Mouse (Mus musculus) forebrain, embryonic 13.5 days (tissue): ENCODE measurements around the gene Gnaq. TPM values are rescaled to one million over a fixed set of nuclear protein-coding genes. Genes with fewer than 3 reads are reported as not detected.

Experiments used
- ATAC-seq: fragments of 200-750 bp; cut with Nextera tagmentation; 2 replicates; pipeline ENCODE4 v1.8.0; 2017
- H3K27ac ChIP-seq: fragments of 300-500 bp; sonication (generic); 2 replicates; pipeline ENCODE4 v1.5.1; 2015; ENCODE audit warnings: inconsistent platforms, mild to moderate bottlenecking, moderate library complexity
- H3K27me3 ChIP-seq: fragments of 300-500 bp; sonication (generic); 2 replicates; pipeline ENCODE4 v1.6.1; 2015; ENCODE audit warnings: mild to moderate bottlenecking, inconsistent platforms
- H3K36me3 ChIP-seq: fragments of 300-500 bp; sonication (generic); 2 replicates; pipeline ENCODE4 v1.6.1; 2015; ENCODE audit warnings: mild to moderate bottlenecking, inconsistent platforms; ENCODE audit not compliant: poor library complexity, severe bottlenecking
- H3K4me1 ChIP-seq: fragments of 300-500 bp; sonication (generic); 2 replicates; pipeline ENCODE4 v1.6.1; 2015; ENCODE audit warnings: inconsistent platforms
- H3K4me2 ChIP-seq: fragments of 300-500 bp; sonication (generic); 2 replicates; pipeline ENCODE4 v1.6.1; 2015; ENCODE audit warnings: inconsistent platforms, mild to moderate bottlenecking, moderate library complexity
- H3K4me3 ChIP-seq: fragments of 300-500 bp; sonication (generic); 2 replicates; pipeline ENCODE4 v1.5.1; 2015; ENCODE audit warnings: mild to moderate bottlenecking, inconsistent platforms
- H3K9ac ChIP-seq: fragments of 300-500 bp; sonication (generic); 2 replicates; pipeline ENCODE4 v1.6.1; 2015; ENCODE audit warnings: mild to moderate bottlenecking, inconsistent platforms
- H3K9me3 ChIP-seq: fragments of 300-500 bp; sonication (generic); replicated peaks from 2 replicates; pipeline ENCODE4 v1.6.1; 2016; ENCODE audit warnings: inconsistent platforms
- WGBS: fragments of 180-500 bp; shearing (Covaris S2); methylation state at CpG from one replicate; pipeline ENCODE4 v1.1.7; 2015; 5-methylcytosine and 5-hydroxymethylcytosine counted together
- polyA plus RNA-seq: library from polyadenylated mRNA; unstranded; fragments of >200 nt; fragmentation: Nextera tagmentation; extraction: Ambion mirVana; gene quantifications from 2 replicates; pipeline ENCODE4 v1.2.1, GENCODE M21; 2015

Gene Gnaq
- polyA plus RNA-seq, 1 experiment from 2014 or later, result 55.5 TPM

DNA sequence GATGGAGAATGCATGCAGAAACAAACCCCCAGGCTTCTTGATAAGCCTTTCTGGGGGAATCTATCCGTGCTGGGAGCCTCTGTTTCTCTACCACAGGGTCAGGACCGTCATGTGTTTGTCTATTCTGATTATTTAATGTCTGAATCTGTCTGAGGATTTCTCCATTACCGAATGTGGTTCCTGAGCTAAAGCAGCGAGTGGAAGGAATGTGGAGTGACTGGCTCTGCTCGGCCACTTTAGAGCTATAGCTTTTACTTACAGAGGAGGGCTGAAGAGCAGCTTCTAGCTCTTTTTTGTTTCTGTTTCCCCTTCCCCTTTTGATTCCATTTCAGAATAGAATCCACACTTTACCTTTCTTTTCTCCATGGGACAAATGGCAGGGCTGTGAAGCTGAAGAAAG is 43.8 kb downstream of the Gnaq start:
- no peak overlapping the region for H3K27ac ChIP-seq
- H3K4me1 ChIP-seq, result peaks cover 48% of the 10 kb centered on the region
- no peaks in the 10 kb centered on the region for H3K27me3 ChIP-seq
- H3K36me3 ChIP-seq, result no peaks in the 10 kb centered on the region
- 68% methylated on average over 5 of the region's 5 CpGs for WGBS
- H3K4me2 ChIP-seq, result no peak overlapping the region
- no peak overlapping the region for H3K4me3 ChIP-seq
- no peak overlapping the region for H3K9ac ChIP-seq
- H3K9me3 ChIP-seq, result no peaks in the 10 kb centered on the region
- ATAC-seq, result no peak

DNA sequence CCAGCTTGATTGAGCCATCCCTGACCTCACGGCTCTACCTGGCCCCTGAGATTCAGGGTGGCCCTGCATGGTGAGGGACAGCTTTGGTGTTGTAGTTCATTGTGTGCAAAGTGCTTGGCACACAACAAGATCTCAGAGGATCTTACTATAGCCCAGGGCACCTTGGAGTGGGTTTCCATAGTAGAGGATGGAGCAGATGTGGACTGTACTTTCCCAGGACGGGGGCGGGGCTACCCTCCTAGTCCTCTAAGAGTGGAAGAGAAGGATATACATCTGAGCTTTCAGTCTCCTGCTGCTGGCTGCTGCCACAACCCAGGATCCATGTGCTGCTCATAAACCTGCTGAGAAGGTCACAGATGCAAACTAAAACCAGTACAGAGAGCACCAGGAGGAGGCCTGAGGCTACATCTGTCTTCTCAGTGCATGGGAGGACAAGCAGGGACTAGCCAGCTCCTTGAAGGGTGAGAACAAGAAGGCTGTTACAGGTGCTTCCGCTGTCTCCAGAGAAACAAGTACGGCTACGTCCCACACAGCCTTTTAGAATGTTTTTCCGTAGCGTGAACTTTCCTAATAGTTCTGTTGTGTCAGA is 44.6 kb downstream of the Gnaq start:
- ATAC-seq, result no peak
- H3K9me3 ChIP-seq, result no peaks in the 10 kb centered on the region
- no peak overlapping the region for H3K4me3 ChIP-seq
- no peak overlapping the region for H3K4me2 ChIP-seq
- H3K4me1 ChIP-seq, result peaks cover 48% of the 10 kb centered on the region
- H3K36me3 ChIP-seq, result no peaks in the 10 kb centered on the region
- no peak overlapping the region for H3K27ac ChIP-seq
- no peaks in the 10 kb centered on the region for H3K27me3 ChIP-seq
- 93% methylated on average over 8 of the region's 8 CpGs for WGBS
- H3K9ac ChIP-seq, result no peak overlapping the region

DNA sequence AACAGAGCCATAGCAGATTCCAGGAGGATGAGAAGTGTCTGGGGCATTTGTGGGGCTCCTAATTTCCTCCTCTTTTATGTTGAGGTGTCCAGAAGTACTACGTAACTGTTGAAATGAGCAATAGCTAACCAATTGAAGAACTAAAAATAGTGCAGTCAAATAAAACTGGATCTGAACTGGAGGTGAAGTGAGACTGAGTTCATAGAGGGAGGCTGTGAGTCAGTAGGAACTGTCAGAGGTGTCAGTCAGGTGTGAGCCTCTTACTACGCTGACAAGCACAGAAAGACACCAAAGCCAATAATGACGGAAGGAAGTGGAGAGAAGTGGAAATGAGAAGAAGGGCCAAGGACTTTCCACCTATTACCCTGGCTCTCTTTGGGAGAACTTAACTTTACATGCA is 48.6 kb downstream of the Gnaq start:
- peaks cover 45% of the 10 kb centered on the region for H3K4me1 ChIP-seq
- no peak overlapping the region for H3K27ac ChIP-seq
- no peak overlapping the region for H3K9ac ChIP-seq
- WGBS, result 83% methylated on average over 3 of the region's 3 CpGs
- H3K4me3 ChIP-seq, result no peak overlapping the region
- ATAC-seq, result no peak
- H3K4me2 ChIP-seq, result no peak overlapping the region
- no peaks in the 10 kb centered on the region for H3K9me3 ChIP-seq
- H3K27me3 ChIP-seq, result no peaks in the 10 kb centered on the region
- H3K36me3 ChIP-seq, result no peaks in the 10 kb centered on the region

DNA sequence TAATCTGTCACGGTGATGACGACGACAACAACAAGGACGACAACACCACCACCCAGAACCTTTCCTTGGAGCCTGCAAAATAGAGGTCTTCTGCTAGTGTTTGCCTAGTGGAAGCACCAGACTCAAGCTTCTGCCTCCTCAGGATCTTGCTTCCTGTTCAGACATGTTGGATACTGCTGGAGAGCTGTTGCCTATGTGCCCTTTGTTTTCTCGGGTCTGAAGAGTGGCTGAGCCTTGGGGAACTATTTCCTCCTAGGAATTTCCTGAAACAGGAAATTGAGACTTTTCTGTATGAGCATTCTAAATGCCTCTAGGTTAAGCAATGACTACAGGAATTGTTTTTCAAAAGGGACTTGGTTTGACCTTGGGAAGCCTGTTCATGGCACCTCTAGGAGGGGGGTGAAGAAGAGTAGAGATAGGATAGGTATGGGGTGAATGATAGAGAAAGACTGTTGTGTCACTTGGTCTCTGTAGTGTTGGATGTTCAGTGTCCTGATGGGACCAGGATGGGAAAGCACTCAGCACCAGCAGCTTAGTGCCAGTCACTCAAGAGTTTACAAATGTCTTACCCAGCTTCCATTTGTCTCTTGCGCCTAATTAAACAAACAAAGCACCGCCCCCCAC is 49.3 kb downstream of the Gnaq start:
- Histone ChIP-seq H3K27me3 (no peaks in the 10 kb centered on the region), H3K4me1 (peaks cover 40% of the 10 kb centered on the region), H3K4me2 (no peak overlapping the region), H3K36me3 (no peaks in the 10 kb centered on the region), H3K4me3 (no peak overlapping the region), H3K27ac (no peak overlapping the region), H3K9ac (no peak overlapping the region), H3K9me3 (no peaks in the 10 kb centered on the region)
- WGBS, result 90% methylated on average over 7 of the region's 7 CpGs
- ATAC-seq, result no peak

DNA sequence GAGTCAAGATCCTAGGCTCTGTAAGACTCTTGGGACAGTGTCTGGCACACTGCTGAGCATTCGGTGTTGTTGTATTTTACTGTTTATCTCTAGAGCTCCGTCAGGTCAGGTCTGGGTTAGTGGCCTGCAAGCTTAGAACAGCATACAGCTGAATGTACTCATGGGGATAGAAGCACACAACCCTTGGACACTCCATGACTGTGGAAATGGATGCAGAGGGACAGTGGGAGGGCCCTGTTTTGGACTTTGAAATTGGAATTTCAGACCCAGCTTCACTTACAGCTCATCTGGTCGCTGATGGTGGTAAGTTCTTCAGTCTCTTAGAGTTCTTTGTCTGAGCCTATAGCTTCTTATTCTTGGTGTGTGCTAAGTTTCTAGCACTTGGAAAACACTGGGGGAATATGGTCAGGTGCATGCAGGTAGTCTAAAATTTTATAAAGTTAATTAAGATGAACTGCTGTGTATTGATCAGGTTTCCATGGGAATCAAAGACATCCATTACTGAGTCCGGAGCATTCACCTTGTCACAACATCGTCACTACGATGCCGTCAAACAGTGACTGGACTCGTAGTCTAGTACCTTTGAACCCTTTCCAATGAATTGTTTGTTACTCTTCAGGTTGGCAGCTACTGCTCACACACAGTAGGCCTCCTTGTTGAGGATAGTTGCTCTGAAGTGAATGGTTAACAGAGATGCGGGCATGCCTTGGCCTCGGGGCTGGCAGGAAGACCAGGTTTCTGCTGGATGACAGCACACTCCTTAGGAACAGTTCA is 51.1 kb downstream of the Gnaq start:
- H3K4me3 ChIP-seq, result no peak overlapping the region
- peaks cover 38% of the 10 kb centered on the region for H3K4me1 ChIP-seq
- no peak for ATAC-seq

DNA sequence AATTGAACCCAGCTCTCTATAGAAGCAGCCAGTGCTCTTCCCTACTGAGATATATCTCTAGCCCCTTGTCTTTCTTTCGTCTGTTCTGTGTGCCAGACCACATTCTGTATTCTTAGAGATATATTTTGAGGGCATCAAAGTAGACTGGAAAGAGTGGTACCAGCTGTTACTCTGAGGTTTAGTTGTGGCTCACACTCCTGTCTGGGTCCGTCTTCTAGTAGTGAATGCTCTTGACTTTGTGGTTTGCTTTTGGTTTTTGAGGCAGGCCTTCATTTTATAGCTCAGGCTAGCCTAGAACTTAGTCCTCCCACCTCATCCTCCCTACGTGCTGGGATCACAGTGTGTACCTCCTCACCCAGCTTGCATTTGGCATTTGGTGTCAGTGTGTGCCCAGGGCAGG is 54.4 kb downstream of the Gnaq start:
- Histone ChIP-seq H3K4me3 (no peak overlapping the region), H3K4me2 (no peak overlapping the region), H3K27me3 (no peaks in the 10 kb centered on the region), H3K36me3 (no peaks in the 10 kb centered on the region), H3K27ac (no peak overlapping the region), H3K9me3 (no peaks in the 10 kb centered on the region), H3K4me1 (peaks cover 26% of the 10 kb centered on the region), H3K9ac (no peak overlapping the region)
- ATAC-seq, result no peak
- WGBS, result 90% methylated on average over 3 of the region's 3 CpGs

More for the DNA sequence above, 51.1 kb downstream of the Gnaq start:
- Histone ChIP-seq H3K9ac (no peak overlapping the region), H3K27ac (no peak overlapping the region), H3K27me3 (no peaks in the 10 kb centered on the region), H3K4me2 (no peak overlapping the region), H3K36me3 (no peaks in the 10 kb centered on the region), H3K9me3 (no peaks in the 10 kb centered on the region)
- WGBS, result 79% methylated on average over 10 of the region's 10 CpGs

DNA sequence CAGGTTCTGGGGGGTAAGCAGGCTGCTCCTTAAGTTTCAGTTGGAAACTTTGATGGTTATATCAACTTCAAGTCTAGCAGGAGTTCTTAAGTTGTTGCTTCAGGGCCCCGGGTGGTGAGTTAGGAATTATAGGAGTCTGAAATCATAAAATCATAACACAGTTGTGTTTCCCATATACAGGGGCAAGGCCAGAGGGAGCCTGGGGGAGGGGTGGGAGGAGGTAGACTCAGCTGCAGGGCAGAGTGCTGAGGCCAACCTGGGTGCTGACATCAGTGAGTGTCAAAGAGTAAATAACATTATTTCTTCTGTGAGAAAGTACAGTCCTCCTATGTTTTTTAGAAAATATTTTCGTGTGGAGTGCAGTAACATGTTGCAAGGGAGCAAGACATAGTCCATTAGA is 55.3 kb downstream of the Gnaq start:
- 83% methylated on average over 2 of the region's 2 CpGs for WGBS
- no peak overlapping the region for H3K9ac ChIP-seq
- H3K9me3 ChIP-seq, result no peaks in the 10 kb centered on the region

DNA sequence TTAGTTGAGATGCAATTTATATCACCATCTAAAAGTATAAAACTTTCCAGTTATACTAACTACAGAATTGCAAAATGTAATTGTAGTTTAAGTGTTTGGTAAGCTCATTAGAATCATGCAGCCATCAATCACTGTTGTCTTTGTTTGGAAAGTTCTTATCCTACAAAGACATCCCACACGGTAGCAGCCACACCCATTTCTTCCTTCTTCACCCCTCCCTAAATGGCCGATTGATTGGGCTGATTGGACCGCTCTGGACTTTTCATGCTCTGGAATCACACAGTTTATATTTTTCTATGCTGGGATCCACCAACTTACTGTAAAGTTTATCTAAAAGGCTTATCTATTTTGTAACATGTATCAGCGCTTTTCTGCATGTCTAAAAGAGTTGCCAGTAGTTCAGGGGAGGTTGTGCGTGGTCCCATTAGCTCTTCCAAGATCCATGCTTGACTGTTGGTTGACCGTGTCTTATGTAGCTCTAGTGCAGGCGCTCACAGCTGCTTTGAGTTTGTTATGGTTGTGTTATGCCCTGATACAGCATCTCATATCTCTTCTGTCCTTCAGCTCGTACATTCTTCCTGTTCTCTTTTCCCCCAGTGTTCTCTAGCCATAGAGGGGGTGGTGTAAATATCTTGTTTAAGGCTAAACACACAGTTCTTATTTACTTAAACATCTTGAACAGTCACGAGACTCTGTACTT is 56.6 kb downstream of the Gnaq start:
- Histone ChIP-seq H3K9ac (no peak overlapping the region), H3K4me2 (no peak overlapping the region), H3K36me3 (no peaks in the 10 kb centered on the region), H3K9me3 (no peaks in the 10 kb centered on the region), H3K27me3 (no peaks in the 10 kb centered on the region), H3K4me3 (no peak overlapping the region), H3K27ac (no peak overlapping the region; the same call in 1 of the 2 replicates), H3K4me1 (peaks cover 16% of the 10 kb centered on the region)
- 91% methylated on average over 9 of the region's 9 CpGs for WGBS
- no peak for ATAC-seq

More for the DNA sequence above, 55.3 kb downstream of the Gnaq start:
- no peak overlapping the region for H3K4me3 ChIP-seq
- peaks cover 26% of the 10 kb centered on the region for H3K4me1 ChIP-seq
- no peak for ATAC-seq
- H3K27me3 ChIP-seq, result no peaks in the 10 kb centered on the region
- no peak overlapping the region for H3K27ac ChIP-seq
- no peak overlapping the region for H3K4me2 ChIP-seq
- no peaks in the 10 kb centered on the region for H3K36me3 ChIP-seq

DNA sequence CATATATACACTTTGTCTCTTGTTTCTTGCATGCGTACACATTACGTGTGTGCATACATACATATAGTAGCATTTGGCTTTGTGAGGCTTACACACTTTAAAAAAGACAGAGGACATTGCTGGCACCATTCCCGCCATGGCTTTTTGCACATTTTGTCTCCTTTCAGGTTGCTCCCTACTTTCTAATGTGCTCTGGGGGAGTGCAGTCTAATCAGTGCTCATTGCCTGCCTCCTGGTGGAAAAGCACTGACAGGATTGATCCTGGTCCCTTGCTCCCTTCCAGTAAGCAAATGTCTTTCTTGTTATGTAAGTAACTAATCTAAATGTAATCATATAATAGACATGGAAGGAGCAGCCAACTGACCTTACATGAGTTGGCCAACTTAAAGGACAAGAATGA is 65.5 kb downstream of the Gnaq start:
- ATAC-seq, result no peak
- Histone ChIP-seq H3K9ac (no peak overlapping the region), H3K36me3 (0 out of 2 replicates have a peak, but pooled peaks cover under 1% of the 10 kb centered on the region), H3K9me3 (no peaks in the 10 kb centered on the region), H3K4me3 (no peak overlapping the region), H3K4me1 (peaks cover 20% of the 10 kb centered on the region; the same call in 1 of the 2 replicates), H3K27me3 (no peaks in the 10 kb centered on the region), H3K27ac (no peak overlapping the region), H3K4me2 (no peak overlapping the region)
- 95% methylated on average over 3 of the region's 3 CpGs for WGBS

DNA sequence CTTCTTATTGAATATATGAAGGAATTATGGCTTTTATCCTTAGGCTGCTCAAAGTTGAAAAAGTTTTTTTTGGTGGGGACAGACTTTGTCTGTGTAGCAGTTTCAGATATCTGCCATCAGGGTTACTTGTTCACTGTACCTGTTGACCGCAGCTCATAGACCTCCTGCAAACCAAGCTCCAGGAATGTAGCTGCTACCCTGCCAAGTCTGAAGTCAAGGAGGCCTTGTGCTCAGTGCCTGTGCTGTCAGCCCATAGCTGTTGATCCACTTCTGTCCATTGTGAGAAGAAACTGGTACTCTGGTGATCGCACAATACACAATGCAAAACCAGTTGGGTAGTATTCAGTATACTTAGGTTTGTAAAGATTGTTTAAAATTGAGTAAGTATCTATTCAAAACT is 68.7 kb downstream of the Gnaq start:
- H3K27ac ChIP-seq, result no peak overlapping the region
- peaks cover 20% of the 10 kb centered on the region; the same call in 1 of the 2 replicates for H3K4me1 ChIP-seq
- H3K27me3 ChIP-seq, result no peaks in the 10 kb centered on the region
- WGBS, result 98% methylated on average over 2 of the region's 2 CpGs
- no peak overlapping the region for H3K4me3 ChIP-seq
- H3K9me3 ChIP-seq, result no peaks in the 10 kb centered on the region
- no peak overlapping the region for H3K9ac ChIP-seq
- H3K36me3 ChIP-seq, result 0 out of 2 replicates have a peak, but pooled peaks cover 5% of the 10 kb centered on the region
- no peak overlapping the region for H3K4me2 ChIP-seq
- no peak for ATAC-seq

DNA sequence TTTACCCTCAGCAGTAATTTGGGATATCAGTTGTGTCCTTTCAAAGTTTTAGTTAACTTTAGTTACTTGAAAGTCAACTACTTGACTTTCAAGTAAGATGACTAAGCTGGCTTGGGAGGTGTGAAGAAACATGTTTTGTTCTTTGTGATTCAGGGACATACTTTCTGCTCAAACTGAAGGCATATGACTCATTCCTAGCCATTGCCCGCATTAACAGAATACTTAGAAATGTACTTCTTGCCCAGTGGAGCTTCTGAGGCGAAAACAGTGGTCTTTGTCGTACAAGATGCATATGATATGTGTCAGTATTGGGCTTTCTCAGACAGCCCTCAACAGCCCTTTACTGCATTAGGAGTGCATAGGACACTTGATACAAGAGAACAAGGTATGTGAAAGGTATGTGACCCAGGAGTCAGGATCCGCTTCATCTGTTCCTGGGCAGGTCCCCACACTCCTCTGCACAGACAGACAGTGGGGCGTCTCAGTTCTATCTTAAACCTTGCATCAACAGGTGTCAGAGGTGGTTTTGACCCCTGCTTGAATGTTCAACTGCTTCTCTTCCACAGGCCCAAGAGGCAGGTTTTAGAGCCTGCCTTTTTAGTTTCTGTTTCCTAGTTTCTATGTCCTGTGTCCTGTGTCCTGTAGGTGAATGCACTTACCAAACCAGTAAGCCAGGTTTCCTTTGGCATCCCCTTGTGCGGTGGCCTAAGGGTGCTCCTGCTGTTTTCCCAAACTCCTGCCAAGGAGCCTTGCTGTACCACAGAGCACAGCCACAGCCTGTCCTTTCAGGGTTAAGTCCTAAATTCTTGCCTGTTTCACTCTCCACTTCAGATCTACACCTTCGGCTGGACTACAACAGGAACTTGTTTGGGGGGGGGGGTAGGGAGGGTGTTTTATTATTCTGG is 72.4 kb downstream of the Gnaq start:
- Histone ChIP-seq H3K27ac (no peak overlapping the region), H3K9me3 (no peaks in the 10 kb centered on the region), H3K9ac (no peak overlapping the region), H3K4me1 (0 out of 2 replicates have a peak, but pooled peaks cover 3% of the 10 kb centered on the region), H3K4me2 (no peak overlapping the region), H3K27me3 (no peaks in the 10 kb centered on the region), H3K4me3 (no peak overlapping the region), H3K36me3 (0 out of 2 replicates have a peak, but pooled peaks cover 5% of the 10 kb centered on the region)
- whole genome bisulfite sequencing, result 86% methylated on average over 7 of the region's 7 CpGs
- ATAC-seq, result no peak
